Mouse (Mus musculus): ENCODE data around the gene Kif24. TPM values are rescaled to one million over a fixed set of nuclear protein-coding genes. Genes with fewer than 3 reads are reported as not detected.

Gene Kif24
- polyA plus RNA-seq, 1 experiment from 2014 or later, result 9.0 TPM

DNA sequence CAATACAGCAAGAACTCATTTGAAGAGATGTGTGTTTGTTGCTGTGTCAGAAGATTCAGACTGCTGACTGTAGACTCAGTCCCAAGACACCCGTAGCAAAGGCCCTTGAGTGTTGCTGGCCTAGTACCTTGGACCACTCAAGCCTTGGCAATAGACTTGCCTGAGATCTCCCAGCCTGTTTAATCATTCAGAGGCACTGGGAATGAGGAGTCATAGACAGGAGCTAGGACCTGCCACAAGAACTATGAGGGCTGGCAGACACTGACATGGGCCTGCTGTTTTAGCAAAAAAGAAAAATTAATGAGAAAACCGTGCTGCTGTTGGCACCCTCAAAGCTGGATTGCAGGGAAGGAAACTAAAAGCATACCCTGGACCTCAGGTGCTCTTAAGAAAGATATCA is 73.7 kb downstream of the Kif24 start:
- peaks cover 99% of the 10 kb centered on the region for H3K36me3 ChIP-seq
- no peaks in the 10 kb centered on the region for H3K27me3 ChIP-seq (replicated peaks)
- 0 out of 2 replicates have a peak overlapping the region, but pooled peaks have one; percentile 18 for H3K27ac ChIP-seq
- H3K4me2 ChIP-seq, result no peak overlapping the region
- 93% methylated on average over 2 of the region's 2 CpGs for WGBS (ENCODE audit: insufficient replicate concordance)
- H3K9me3 ChIP-seq (replicated peaks), result no peaks in the 10 kb centered on the region
- H3K4me1 ChIP-seq, result peaks cover 34% of the 10 kb centered on the region
- no peak overlapping the region for H3K9ac ChIP-seq
- ATAC-seq, result no peak
- no peak overlapping the region for H3K4me3 ChIP-seq

DNA sequence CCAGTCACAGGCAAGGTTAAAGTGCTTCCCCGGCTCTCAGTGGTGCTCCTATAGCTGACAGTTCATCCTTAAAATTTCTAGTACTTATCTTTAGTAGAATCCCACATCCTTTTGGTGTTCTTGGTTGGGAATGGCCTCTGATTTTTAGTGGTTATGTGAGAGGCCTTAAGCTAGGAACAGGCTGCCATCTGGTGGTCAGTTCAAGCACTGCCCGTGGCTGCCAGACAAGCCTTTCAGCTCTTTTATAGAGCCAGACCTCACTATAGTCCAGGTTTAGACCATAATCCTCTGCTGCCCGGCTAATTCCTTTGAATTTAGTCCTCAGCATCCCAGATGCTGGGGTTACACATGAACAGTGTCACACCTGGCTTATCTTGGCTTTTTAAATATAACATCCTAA is 74.6 kb downstream of the Kif24 start:
- Histone ChIP-seq H3K27me3 (replicated peaks) (no peaks in the 10 kb centered on the region), H3K4me2 (0 out of 2 replicates have a peak overlapping the region, but pooled peaks have one; percentile 56), H3K4me1 (peaks cover 39% of the 10 kb centered on the region), H3K36me3 (peaks cover 95% of the 10 kb centered on the region), H3K9ac (no peak overlapping the region), H3K27ac (no peak overlapping the region), H3K9me3 (replicated peaks) (no peaks in the 10 kb centered on the region), H3K4me3 (no peak overlapping the region)
- 20% methylated on average over 3 of the region's 3 CpGs for WGBS (ENCODE audit: insufficient replicate concordance)
- no peak for ATAC-seq

DNA sequence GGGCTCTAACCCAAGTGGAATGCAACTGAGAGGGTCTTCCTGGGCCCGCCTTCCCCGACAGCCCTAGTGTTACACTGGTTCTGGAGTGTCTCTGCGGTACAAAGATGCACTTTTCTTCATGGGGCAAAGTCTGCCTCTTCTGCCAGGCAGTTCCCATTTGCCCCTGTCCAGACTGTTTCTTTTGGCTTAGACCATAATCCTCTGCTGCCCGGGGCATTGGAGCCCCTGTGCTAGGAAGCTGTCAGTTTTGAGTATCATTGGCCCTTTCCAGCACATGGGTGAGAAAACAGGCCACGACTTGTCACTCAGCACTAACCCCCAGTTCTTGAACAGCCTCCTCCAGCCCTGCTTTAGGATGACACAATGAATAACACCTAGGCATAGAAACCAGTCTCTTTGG is 75.4 kb downstream of the Kif24 start:
- Histone ChIP-seq H3K36me3 (peaks cover 89% of the 10 kb centered on the region), H3K4me2 (peak overlapping the region; percentile 56), H3K9ac (peak overlapping the region; percentile 68), H3K27ac (peak overlapping the region; percentile 96), H3K4me1 (peaks cover 39% of the 10 kb centered on the region), H3K9me3 (replicated peaks) (no peaks in the 10 kb centered on the region), H3K27me3 (replicated peaks) (no peaks in the 10 kb centered on the region), H3K4me3 (peak overlapping the region; percentile 44)
- no peak for ATAC-seq
- 81% methylated on average over 5 of the region's 5 CpGs for WGBS (ENCODE audit: insufficient replicate concordance)

DNA sequence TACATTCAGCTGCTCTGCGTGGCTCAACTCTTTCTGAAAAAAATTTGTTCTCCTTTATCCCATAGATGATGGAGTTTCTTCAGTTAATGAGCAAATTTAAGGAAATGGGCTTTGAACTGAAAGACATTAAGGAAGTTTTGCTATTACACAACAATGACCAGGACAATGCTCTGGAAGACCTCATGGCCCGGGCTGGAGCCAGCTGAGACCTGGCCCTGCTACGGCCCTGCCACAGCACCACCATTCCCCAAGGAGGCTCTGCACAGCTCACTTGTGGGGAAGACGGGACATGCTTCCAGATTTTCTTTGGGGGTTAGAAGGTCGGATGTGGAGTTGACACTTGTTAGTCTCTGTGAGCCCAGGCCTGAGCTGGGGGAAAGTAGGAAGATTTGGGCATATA is 76.1 kb downstream of the Kif24 start:
- 83% methylated on average over 5 of the region's 5 CpGs for WGBS (ENCODE audit: insufficient replicate concordance)
- ATAC-seq, result no peak
- Histone ChIP-seq H3K4me1 (peaks cover 39% of the 10 kb centered on the region), H3K4me3 (peak overlapping the region; percentile 44), H3K27ac (peak overlapping the region; percentile 96), H3K9me3 (replicated peaks) (no peaks in the 10 kb centered on the region), H3K4me2 (peak overlapping the region; percentile 56), H3K27me3 (replicated peaks) (no peaks in the 10 kb centered on the region), H3K9ac (peak overlapping the region; percentile 68), H3K36me3 (peaks cover 89% of the 10 kb centered on the region)

DNA sequence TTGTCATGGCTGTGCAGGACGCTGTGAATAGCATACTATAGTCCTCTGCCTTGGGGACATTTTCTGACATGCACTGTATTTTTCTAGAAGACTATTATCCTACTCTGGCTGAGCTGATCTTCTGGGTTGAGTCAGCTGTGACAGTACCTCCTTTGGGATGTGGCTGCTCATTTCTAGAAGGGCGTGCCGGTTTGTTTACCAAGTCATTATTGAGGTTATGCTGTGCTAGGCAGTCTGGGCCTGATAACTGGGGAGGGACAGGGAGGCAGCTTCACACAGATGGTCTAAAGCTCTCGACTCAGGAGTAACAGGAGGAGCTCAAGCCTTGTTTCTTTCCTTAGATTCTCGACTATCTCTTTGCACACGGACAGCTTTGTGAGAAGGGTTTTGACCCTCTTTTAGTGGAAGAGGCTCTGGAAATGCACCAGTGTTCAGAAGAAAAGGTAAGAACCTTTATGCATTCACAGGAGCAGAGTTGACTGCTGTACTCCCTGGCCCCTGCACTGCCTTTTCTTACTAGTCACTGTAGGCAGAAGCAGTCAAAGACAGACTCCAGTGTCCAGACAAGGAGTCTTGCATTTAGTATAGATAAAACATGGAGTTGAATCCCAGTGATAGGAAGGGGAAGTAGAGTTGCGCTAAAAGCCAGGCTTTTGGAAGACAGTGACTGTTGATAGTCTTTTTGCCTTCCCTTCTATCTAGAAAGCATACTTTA is 76.8 kb downstream of the Kif24 start:
- Histone ChIP-seq H3K27me3 (replicated peaks) (no peaks in the 10 kb centered on the region), H3K4me2 (peak overlapping the region; percentile 56), H3K36me3 (peaks cover 89% of the 10 kb centered on the region), H3K4me3 (peak overlapping the region; percentile 44), H3K9me3 (replicated peaks) (no peaks in the 10 kb centered on the region), H3K9ac (peak overlapping the region; percentile 68), H3K4me1 (peaks cover 39% of the 10 kb centered on the region), H3K27ac (peak overlapping the region; percentile 96)
- WGBS (ENCODE audit: insufficient replicate concordance), result 40% methylated on average over 7 of the region's 7 CpGs
- peak; percentile 97 for ATAC-seq

DNA sequence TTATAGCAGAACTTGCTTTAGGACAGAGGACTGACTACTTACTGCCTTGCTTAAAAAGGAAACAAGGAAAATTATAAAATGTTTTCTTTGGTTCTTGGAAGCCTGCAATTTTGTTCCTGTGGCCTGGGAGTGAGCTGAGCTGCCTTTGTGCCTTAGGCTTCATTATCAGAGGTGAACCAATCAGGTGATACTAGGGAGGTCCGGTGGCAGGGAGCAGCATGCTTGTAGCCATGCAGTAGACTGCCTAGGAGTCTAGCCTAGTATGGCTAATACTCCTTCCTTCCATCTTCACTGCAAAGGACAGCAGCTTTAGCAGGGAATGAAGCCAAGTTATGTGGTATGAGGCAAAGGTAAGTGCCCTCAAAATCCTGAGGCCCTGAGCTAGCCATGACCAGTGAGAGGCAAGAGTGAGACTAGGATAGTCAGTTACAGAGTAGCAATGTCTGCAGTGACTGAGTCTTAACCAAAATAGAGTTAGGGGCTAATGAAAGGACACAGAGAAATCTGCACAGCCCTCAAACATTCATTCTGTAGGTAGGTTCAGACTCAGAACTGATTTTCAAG is 78.2 kb downstream of the Kif24 start:
- Histone ChIP-seq H3K27me3 (replicated peaks) (no peaks in the 10 kb centered on the region), H3K4me2 (peak overlapping the region; percentile 56), H3K4me1 (peaks cover 47% of the 10 kb centered on the region), H3K9ac (peak overlapping the region; percentile 28; the same call in 1 of the 2 replicates), H3K4me3 (no peak overlapping the region), H3K27ac (peak overlapping the region; percentile 96), H3K9me3 (replicated peaks) (no peaks in the 10 kb centered on the region), H3K36me3 (peaks cover 87% of the 10 kb centered on the region)
- peak; percentile 50; the same call in 1 of the 2 replicates for ATAC-seq
- WGBS (ENCODE audit: insufficient replicate concordance), result 43% methylated on average over 1 of the region's 1 CpGs

DNA sequence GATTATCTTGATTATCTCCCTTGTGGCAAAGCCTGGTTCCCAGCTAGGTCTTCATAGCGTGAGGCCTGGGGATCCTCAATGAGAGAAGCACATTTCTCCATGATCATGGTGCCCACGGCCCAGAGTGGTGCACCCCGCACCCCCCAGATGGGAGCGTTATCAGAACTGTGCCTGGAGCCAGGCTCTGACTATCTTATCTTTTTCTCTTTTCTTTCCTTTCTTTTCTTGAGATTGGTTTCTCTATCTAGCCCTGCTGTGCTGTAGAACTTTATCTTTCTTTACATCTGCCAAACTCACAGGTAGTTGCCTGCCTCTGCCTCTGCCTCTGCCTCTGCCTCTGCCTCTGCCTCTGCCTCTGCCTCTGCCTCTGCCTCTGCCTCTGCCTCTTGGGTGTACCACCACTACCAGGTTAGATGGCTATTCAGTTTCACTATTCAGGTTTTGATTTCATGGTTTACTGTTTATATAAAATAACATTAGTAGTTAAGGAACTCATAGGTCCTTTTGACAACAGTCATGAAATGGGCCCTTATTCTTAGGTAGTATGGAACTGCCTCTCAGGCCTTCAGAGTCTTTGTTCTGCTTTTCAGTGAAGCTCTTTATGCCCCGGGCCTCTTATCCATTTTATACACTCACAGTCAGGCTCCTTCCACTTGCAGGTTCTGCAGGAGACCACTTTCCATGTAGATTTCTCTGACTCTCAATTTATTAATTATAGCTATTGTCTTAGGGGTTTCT is 83.3 kb downstream of the Kif24 start:
- peaks cover 87% of the 10 kb centered on the region for H3K36me3 ChIP-seq
- H3K4me1 ChIP-seq, result peaks cover 25% of the 10 kb centered on the region
- H3K27me3 ChIP-seq (replicated peaks), result no peaks in the 10 kb centered on the region
- no peak overlapping the region for H3K4me3 ChIP-seq
- H3K27ac ChIP-seq, result peak overlapping the region; percentile 11; the same call in 1 of the 2 replicates
- no peak overlapping the region for H3K4me2 ChIP-seq
- peak; percentile 79 for ATAC-seq
- H3K9ac ChIP-seq, result no peak overlapping the region
- 59% methylated on average over 5 of the region's 5 CpGs for WGBS (ENCODE audit: insufficient replicate concordance)
- H3K9me3 ChIP-seq (replicated peaks), result no peaks in the 10 kb centered on the region

DNA sequence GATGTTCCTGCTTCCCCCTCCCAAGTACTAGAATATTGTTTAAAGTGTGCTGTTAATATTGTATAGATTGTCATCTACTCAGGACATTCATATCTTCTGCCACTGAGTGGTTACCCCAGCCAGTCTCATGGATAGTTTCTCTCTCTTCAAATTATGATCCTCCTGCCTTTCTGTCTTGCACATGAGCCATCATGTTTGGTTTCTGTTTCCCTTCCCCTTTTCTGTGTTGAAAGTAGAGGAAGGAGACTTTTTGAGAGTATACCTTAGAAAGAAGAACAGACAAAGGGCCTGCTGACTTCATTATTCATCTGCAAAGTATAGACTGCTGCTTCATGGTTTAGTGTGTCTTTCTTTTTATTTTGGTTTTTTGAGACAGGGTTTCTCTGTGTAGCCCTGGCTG is 87.1 kb downstream of the Kif24 start:
- Histone ChIP-seq H3K4me1 (peaks cover 17% of the 10 kb centered on the region), H3K27ac (no peak overlapping the region), H3K4me2 (no peak overlapping the region), H3K27me3 (replicated peaks) (no peaks in the 10 kb centered on the region), H3K9ac (no peak overlapping the region), H3K36me3 (peaks cover 94% of the 10 kb centered on the region), H3K9me3 (replicated peaks) (no peaks in the 10 kb centered on the region), H3K4me3 (no peak overlapping the region)
- no peak for ATAC-seq

DNA sequence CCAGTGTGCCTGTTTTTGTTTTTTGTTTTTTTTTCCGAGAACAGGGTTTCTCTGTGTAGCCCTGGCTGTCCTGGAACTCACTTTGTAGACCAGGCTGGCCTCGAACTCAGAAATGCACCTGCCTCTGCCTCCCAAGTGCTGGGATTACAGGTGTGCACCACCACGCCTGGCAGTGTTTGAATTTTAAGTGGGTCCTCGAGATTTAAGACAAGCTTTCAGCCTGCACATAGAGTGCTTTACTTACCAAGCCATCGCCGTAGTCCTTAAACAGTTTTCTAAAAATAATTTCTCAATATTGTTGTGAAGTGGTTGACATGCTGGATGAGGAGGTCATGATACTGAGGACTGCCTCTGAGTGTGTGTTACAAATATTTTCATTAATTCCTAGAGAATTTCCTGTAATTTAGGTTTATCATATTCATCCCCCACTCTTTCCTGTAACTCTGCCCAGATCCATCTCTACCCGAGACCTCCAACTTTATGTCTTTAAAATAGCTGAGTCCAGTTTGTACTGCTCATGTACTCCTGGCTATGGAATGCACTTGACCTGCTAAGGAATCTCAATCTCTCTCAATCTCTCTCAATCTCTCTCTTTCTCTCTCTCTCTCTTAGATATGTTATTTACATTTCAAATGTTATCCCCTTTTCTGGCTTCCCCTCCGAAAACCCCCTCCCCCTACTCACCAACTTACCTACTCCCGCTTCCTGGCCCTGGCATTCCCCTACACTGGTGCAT is 94.8 kb downstream of the Kif24 start:
- Histone ChIP-seq H3K36me3 (peaks cover 68% of the 10 kb centered on the region), H3K4me2 (no peak overlapping the region), H3K27me3 (replicated peaks) (no peaks in the 10 kb centered on the region), H3K9me3 (replicated peaks) (no peaks in the 10 kb centered on the region), H3K27ac (no peak overlapping the region), H3K4me3 (no peak overlapping the region), H3K4me1 (peaks cover 9% of the 10 kb centered on the region; the same call in 1 of the 2 replicates), H3K9ac (no peak overlapping the region)
- 81% methylated on average over 9 of the region's 9 CpGs for WGBS (ENCODE audit: insufficient replicate concordance)
- no peak for ATAC-seq

DNA sequence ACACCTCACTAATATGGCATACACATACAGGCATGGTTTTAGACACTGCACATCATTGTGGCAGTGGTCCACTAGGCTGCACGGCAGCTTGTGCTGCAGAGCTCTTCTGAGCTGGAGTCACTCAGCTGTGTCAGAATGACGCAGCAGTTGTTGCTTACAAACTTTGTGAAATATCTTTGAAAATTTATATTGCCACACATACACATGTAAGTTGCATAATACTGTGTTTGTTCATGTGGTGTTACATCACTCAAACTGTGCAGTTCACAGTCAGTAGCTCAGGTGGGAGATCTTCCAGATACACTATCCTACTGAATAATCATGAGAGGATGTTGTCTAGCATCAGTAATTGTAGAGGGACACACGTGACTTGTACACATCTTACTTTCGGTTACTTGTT is 96.5 kb downstream of the Kif24 start:
- H3K9me3 ChIP-seq (replicated peaks), result no peaks in the 10 kb centered on the region
- peak; percentile 53; the same call in 1 of the 2 replicates for ATAC-seq
- no peak overlapping the region for H3K4me3 ChIP-seq
- no peak overlapping the region for H3K4me2 ChIP-seq
- 79% methylated on average over 4 of the region's 4 CpGs for WGBS (ENCODE audit: insufficient replicate concordance)
- H3K27ac ChIP-seq, result peak overlapping the region; percentile 73
- no peaks in the 10 kb centered on the region for H3K27me3 ChIP-seq (replicated peaks)
- H3K36me3 ChIP-seq, result peaks cover 53% of the 10 kb centered on the region
- peaks cover 9% of the 10 kb centered on the region; the same call in 1 of the 2 replicates for H3K4me1 ChIP-seq
- H3K9ac ChIP-seq, result no peak overlapping the region

DNA sequence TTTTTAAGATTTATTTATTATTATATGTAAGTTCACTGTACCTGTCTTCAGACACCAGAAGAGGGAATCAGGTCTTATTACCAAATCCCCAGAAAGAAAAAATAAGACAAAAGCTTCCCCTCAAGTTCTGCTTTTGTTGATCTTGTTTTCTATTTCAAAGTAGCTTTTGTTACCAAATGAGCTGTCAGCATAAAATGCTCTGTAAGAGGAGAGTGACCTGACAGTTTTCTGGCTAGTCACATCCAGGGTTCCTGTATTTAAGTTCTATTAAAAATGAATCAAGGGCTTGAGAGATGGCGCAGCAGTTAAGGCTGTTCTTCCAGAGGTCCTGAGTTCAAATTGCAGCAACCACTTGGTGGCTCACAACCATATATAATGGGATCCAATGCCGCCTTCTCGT is 103.6 kb downstream of the Kif24 start:
- Histone ChIP-seq H3K27me3 (replicated peaks) (no peaks in the 10 kb centered on the region), H3K4me2 (no peak overlapping the region), H3K9me3 (replicated peaks) (no peaks in the 10 kb centered on the region), H3K4me1 (0 out of 2 replicates have a peak, but pooled peaks cover 4% of the 10 kb centered on the region), H3K4me3 (no peak overlapping the region), H3K36me3 (peaks cover 3% of the 10 kb centered on the region; the same call in 1 of the 2 replicates), H3K27ac (no peak overlapping the region), H3K9ac (no peak overlapping the region)
- ATAC-seq, result no peak
- WGBS (ENCODE audit: insufficient replicate concordance), result 87% methylated on average over 3 of the region's 3 CpGs
